Mouse (Mus musculus) spleen, postnatal 10 days (tissue): ENCODE measurements around the gene Slc27a2.
"Not testable (repeated sequence)": the region's sequence is repeated elsewhere in the genome, so short reads cannot be mapped to it uniquely, and the experiment has no call there.

Experiments
- DNase-seq, 2 experiments: peaks; one replicate each; pipeline ENCODE4 v3.0.0; 2021 to 2022; ENCODE audit warnings: low spot score in 2 of 2

The Slc27a2 gene

GRCm38 (mm10) chr2:126552357-126553290 is at the start of gene Slc27a2:
Slc27a2 (plus strand) TSS chr2:126552407.
- DNase-seq, result peak; percentile 7 to 18

- no peak for DNase-seq
These were observed 47.1 kb upstream of the Slc27a2 start for GRCm38 (mm10) chr2:126505156-126505555.

- no peak for DNase-seq
These were observed 44.7 kb upstream of the Slc27a2 start for GRCm38 (mm10) chr2:126507477-126507876.

GRCm38 (mm10) chr2:126508228-126508627 is 44.0 kb upstream of the Slc27a2 start:
- no peak for DNase-seq

- no peak for DNase-seq
These were observed 37.0 kb upstream of the Slc27a2 start for GRCm38 (mm10) chr2:126515069-126515826.

GRCm38 (mm10) chr2:126519872-126520581 is 32.2 kb upstream of the Slc27a2 start:
- no peak for DNase-seq

- no peak for DNase-seq
These were observed 31.4 kb upstream of the Slc27a2 start for GRCm38 (mm10) chr2:126520828-126521227.

GRCm38 (mm10) chr2:126521471-126521870 is 30.7 kb upstream of the Slc27a2 start:
- DNase-seq, result no peak

- DNase-seq, result no peak
These were observed 30.2 kb upstream of the Slc27a2 start for GRCm38 (mm10) chr2:126522056-126522455.

GRCm38 (mm10) chr2:126523101-126523745 is 29.0 kb upstream of the Slc27a2 start:
- DNase-seq, result not testable (repeated sequence)

- DNase-seq, result no peak
These were observed 27.9 kb upstream of the Slc27a2 start for GRCm38 (mm10) chr2:126524271-126524670.

GRCm38 (mm10) chr2:126527461-126527860 is 24.7 kb upstream of the Slc27a2 start:
- DNase-seq, result no peak

- DNase-seq, result no peak
These were observed 21.6 kb upstream of the Slc27a2 start for GRCm38 (mm10) chr2:126530581-126530980.

GRCm38 (mm10) chr2:126537654-126538053 is 14.6 kb upstream of the Slc27a2 start:
- no peak for DNase-seq

GRCm38 (mm10) chr2:126540390-126540925 is 11.7 kb upstream of the Slc27a2 start:
- no peak for DNase-seq

- no peak for DNase-seq
These were observed 10.0 kb upstream of the Slc27a2 start for GRCm38 (mm10) chr2:126542211-126542610.

GRCm38 (mm10) chr2:126545297-126545696 is 6.9 kb upstream of the Slc27a2 start:
- DNase-seq, result no peak

- DNase-seq, result no peak
These were observed 5.8 kb upstream of the Slc27a2 start for GRCm38 (mm10) chr2:126546392-126546791.

GRCm38 (mm10) chr2:126549681-126550080 is 2.5 kb upstream of the Slc27a2 start:
- no peak for DNase-seq

GRCm38 (mm10) chr2:126551244-126551890 is 840 bp upstream of the Slc27a2 start:
- DNase-seq, result no peak

- no peak for DNase-seq
These were observed 311 bp upstream of the Slc27a2 start for GRCm38 (mm10) chr2:126551896-126552295.
